Mouse (Mus musculus) ZHBTc4 (cell line): ENCODE measurements around the gene Abr.

ENCODE experiments used
- DNase-seq: peaks from one replicate; pipeline ENCODE4 v3.0.0-alpha.2; 2011; ENCODE audit warnings: low read depth, low spot score

Abr gene

DNA sequence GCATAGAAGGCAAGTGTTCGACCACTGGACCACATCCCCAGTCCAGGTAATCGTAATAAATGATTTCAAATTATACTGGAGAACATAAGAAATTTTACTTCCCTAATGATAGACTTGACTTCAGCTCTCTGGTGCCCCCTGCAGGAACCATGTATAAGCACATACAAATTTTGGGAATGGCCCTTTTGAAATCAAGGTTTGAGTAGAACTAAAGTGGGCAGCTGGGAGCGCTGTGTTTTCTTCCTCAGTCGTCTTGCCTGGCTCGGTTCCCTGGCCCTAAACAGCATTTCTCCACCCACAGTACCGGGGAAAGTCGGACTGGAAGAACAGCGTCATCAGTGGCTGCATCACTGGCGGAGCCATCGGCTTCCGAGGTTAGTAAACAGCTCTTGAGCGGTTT is 211.3 kb downstream of the Abr start:
- DNase-seq, result peak; percentile 83

DNA sequence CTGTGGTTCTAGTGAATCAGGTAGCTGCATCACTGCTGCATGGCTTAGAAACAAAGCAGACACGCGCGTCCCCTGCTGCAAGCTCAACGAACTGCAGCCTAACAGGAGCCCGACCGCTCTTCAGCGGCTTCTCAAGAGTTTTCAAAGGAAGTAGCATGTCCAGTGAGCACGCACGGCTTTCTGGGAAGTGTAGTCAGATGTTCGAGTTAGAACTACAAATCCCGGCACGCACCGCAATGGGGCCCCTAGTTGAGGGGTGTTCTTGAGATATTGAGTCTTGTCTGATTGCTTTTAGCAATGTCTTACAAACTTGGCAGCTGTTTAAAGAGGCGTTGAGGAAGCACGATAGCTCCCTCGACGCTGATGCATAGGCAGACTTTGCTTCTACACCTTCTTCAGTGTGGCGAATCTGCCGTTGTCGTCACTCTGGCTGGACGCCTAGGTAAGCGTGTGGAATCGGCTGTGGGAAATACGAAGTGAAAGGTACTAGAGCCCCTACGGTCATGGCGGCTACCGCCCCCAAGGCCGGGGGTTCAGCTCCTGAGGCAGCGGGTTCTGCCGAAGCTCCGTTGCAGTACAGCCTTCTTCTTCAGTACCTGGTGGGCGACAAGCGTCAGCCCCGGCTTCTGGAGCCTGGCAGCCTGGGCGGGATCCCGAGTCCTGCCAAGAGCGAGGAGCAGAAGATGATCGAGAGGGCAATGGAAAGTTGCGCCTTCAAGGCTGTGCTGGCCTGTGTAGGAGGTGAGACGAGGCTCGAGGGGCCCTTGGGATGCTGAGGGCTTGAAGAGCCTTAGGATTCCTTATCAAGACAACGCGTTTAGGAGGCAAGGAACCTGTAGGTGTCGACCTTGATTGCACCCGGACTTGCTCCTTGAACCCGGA is 215.2 kb downstream of the Abr start, which contains the start of gene Timm22:
Gene Timm22, plus strand, starts transcription at position 251 of the 882 bp plus-strand sequence.
- DNase-seq, result peak; percentile 98

DNA sequence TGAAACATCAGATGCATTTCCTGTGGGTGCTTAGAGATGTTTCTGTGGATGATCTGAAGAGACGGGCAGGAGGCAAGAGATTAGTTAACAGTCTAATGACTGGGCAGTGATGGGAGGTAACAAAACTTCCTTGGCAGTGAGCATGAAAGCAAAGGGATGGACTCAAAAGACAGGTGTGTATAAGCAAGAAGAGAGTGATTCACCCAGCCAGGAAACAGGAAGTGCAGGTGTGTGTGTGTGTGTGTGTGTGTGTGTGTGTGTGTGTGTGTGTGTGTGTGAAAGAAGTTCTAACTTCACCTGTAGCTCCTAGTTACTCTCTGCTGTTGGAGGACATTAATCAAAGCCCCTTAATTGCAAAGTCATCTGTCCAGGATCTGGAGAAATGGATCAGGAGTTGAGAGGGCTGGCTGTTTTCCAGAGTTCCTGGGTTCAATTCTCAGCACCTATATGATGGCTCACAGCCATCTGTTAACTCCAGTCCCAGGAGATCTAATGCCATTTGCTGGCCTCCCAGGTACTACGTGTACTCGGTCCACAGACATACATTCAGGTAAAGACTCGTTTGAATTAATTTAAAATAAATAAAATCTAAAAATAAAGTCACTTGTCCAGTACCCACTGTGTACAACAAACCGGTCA is 216.4 kb downstream of the Abr start:
- DNase-seq, result no peak

DNA sequence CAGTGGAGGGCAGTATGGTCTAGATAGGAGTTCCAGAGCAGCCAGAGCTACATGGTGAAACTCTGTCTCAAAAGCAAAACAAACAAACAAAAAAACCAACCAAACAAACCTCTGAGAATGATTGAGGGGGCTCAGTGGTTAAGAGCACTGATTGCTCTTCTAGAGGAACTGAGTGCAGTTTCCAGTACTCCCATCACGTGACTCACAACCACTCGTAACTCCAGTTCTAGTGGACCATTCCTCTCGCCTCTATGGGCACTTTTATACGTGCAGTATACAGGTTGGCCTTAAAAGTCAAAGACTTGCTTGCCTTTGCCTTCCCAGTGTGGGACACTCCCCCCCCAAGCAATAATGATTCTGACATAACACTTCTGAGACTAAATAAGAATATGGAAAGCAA is 217.0 kb downstream of the Abr start:
- DNase-seq, result no peak

DNA sequence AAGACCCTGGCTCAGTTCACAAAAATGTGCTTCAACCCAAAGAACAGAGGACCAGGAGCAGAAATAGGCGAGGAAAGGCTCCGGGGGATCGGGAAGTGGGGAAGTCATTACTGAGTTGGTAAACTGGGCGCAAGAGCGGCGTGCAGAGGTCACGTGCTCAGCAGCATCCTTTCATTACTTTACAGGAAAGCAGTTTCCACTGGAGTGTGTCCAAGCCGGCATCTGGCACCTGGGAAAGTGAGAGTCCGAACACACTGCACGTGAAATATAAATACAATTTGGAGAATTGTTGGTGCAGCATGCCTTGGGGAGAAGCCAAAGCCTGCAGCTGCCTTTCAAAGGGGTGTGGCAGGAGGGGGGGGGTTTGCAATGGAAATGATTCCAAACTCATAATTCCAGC is 220.7 kb downstream of the Abr start:
- DNase-seq, result no peak

- peak; percentile 30 for DNase-seq
Measured at GRCm38 (mm10) chr11:76399587-76400330, 222.4 kb downstream of the Abr start.

GRCm38 (mm10) chr11:76398798-76399586 is 223.1 kb downstream of the Abr start, which contains the start of gene Nxn:
Nxn (minus strand) TSS chr11:76399140.
- DNase-seq, result peak; percentile 95

GRCm38 (mm10) chr11:76398312-76398797 is 223.8 kb downstream of the Abr start:
- no peak for DNase-seq

- DNase-seq, result no peak
Measured at GRCm38 (mm10) chr11:76397650-76398311, 224.3 kb downstream of the Abr start.

- peak; percentile 92 for DNase-seq
Measured at GRCm38 (mm10) chr11:76392996-76393395, 229.1 kb downstream of the Abr start.

- DNase-seq, result peak; percentile 46
Measured at GRCm38 (mm10) chr11:76392532-76392931, 229.6 kb downstream of the Abr start.

DNA sequence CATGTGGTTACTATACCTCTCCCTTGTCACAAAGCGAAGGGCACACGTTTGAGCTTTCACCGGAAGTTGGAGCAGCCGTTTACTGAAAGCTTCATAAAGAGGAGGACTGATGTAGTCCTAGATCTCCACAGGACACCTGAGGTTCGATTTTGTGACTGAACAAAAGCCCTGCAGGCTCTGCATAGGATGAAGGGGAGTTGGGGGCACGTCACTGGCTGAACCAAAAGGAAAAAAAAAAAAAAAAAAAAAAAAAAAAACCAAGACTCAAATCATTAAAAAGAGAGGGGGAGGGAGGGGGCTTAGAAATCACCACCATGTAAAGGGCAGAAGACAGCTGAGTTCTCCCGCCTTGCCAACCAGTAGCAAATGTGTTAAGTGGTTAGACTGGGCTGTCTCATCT is 233.4 kb downstream of the Abr start:
- no peak for DNase-seq

- peak; percentile 80 for DNase-seq
Measured at GRCm38 (mm10) chr11:76387097-76387496, 235.0 kb downstream of the Abr start.

- no peak for DNase-seq
Measured at GRCm38 (mm10) chr11:76385746-76386145, 236.4 kb downstream of the Abr start.

DNA sequence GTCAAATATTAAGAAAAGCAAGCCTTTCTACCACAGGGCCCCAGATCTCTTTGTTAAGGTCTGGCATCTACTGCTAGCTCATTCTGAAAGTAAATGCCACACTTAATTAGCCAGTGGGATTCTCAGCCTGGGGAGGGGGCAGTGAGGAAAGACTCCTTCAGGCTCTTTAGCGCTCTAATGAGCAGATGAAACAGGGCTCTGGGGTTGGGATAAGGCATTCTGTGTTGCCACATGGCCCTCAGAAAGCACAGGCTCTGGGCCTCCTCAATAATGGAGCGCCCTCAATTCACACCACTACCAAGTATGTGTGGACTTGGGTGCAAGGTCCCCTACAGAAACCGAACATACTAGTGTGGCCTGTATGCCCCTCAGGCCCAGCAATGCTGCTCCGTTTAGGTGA is 237.1 kb downstream of the Abr start:
- no peak for DNase-seq

- no peak for DNase-seq
Measured at GRCm38 (mm10) chr11:76384307-76384706, 237.8 kb downstream of the Abr start.

DNA sequence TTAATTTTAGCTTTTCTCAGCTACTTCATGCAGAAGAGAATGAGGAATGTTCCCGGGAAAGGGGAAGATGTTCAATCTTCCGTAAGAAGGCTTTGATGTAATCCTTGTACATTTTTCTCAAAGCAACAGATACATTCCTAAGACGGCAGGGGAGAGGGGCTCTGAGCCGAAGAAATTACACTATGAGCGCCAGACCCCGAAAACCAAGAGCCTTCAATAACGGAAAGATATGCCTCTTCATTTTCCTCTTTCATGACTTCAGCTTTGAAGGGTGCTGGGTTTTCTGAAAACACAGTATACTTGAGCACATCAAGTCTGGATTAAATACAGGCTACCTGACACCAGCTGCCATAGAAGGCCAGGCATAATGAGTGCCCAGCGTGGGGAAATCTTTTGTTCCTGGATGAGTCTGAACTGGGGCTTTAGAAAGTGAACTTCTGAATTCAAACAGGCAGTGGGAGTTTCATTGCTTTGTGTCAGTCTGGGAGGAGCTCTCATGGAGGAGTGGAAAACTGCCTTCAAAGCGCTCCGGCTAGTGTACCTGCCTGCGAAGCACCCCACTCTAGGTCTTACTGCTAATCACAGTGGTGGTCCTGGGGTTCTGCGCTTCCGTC is 239.3 kb downstream of the Abr start:
- no peak for DNase-seq

- DNase-seq, result peak; percentile 71
Measured at GRCm38 (mm10) chr11:76381201-76381885, 240.8 kb downstream of the Abr start.

DNA sequence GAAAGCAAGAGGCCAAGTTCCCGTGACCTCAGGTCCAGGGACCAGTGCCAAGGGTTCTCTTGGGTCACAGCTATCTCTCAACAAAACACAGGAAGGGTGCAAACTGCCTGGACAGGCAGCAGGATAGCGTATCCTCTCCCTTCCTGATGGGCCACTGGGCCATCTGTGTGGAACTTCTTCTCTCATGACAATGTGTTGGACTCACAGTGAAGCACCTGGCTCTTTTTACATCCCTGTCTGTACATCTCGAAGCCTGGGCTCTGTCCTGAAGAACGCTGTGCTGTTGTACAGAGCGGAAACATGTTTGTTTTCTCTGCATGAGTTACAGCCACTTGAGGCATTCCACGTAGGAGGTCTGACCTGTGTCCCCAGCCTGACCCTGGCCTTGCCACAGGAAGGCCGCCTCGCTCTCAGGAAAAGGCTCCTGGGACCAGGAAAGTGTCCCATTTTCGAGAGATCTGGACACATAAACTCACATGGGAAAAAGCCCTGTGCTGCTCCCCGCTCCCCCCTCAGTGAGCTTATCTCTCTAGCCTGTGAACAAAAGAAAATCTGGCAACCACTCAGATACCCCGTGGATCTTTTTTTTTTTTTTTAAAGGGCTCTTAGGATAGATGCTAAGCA is 242.1 kb downstream of the Abr start:
- DNase-seq, result no peak
